Mouse (Mus musculus): ENCODE data around the gene Calm1. TPM values are rescaled to one million over a fixed set of nuclear protein-coding genes. Genes with fewer than 3 reads are reported as not detected.
"Not testable (repeated sequence)": the region's sequence is repeated elsewhere in the genome, so short reads cannot be mapped to it uniquely, and the experiment has no call there.

Calm1 gene
- polyA plus RNA-seq, 1 experiment from 2014 or later: 3,016 TPM

GRCm38 (mm10) chr12:100172481-100172880, 26.8 kb upstream of the Calm1 start:
- no peak overlapping the region for H3K9ac ChIP-seq (ENCODE audit: low read depth, low read length)
- no peak for ATAC-seq
- no peak overlapping the region for H3K4me3 ChIP-seq (ENCODE audit: low read depth, low read length)
- H3K36me3 ChIP-seq (ENCODE audit: control insufficient read depth, insufficient read depth, low read length): no peaks in the 10 kb centered on the region
- no peak overlapping the region for H3K27ac ChIP-seq (ENCODE audit: low read length)
- no peaks in the 10 kb centered on the region for H3K27me3 ChIP-seq (ENCODE audit: control insufficient read depth, insufficient read depth, low read depth, low read length)
- peaks cover 7% of the 10 kb centered on the region for H3K4me1 ChIP-seq (ENCODE audit: control insufficient read depth, insufficient read depth, low read length)
- no peaks in the 10 kb centered on the region for H3K9me3 ChIP-seq (replicated peaks; ENCODE audit: control insufficient read depth, low read length, poor library complexity, severe bottlenecking)
- no peak overlapping the region for H3K4me2 ChIP-seq (ENCODE audit: low read length)
- 80% methylated on average over 7 of the region's 7 CpGs for WGBS

GRCm38 (mm10) chr12:100176469-100177056, 22.7 kb upstream of the Calm1 start:
- Histone ChIP-seq H3K4me1 (ENCODE audit: control insufficient read depth, insufficient read depth, low read length) (no peaks in the 10 kb centered on the region), H3K4me3 (ENCODE audit: low read depth, low read length) (no peak overlapping the region), H3K36me3 (ENCODE audit: control insufficient read depth, insufficient read depth, low read length) (no peaks in the 10 kb centered on the region), H3K4me2 (ENCODE audit: low read length) (no peak overlapping the region), H3K27ac (ENCODE audit: low read length) (no peak overlapping the region), H3K9ac (ENCODE audit: low read depth, low read length) (no peak overlapping the region), H3K9me3 (replicated peaks; ENCODE audit: control insufficient read depth, low read length, poor library complexity, severe bottlenecking) (no peaks in the 10 kb centered on the region), H3K27me3 (ENCODE audit: control insufficient read depth, insufficient read depth, low read depth, low read length) (no peaks in the 10 kb centered on the region)
- ATAC-seq: peak; percentile 57
- WGBS: 44% methylated on average over 11 of the region's 11 CpGs

- Histone ChIP-seq H3K36me3 (ENCODE audit: control insufficient read depth, insufficient read depth, low read length) (no peaks in the 10 kb centered on the region), H3K4me1 (ENCODE audit: control insufficient read depth, insufficient read depth, low read length) (no peaks in the 10 kb centered on the region), H3K4me3 (ENCODE audit: low read depth, low read length) (no peak overlapping the region), H3K9me3 (replicated peaks; ENCODE audit: control insufficient read depth, low read length, poor library complexity, severe bottlenecking) (no peaks in the 10 kb centered on the region), H3K9ac (ENCODE audit: low read depth, low read length) (no peak overlapping the region), H3K27ac (ENCODE audit: low read length) (no peak overlapping the region), H3K27me3 (ENCODE audit: control insufficient read depth, insufficient read depth, low read depth, low read length) (no peaks in the 10 kb centered on the region), H3K4me2 (ENCODE audit: low read length) (no peak overlapping the region)
- ATAC-seq: no peak
- WGBS: 20% methylated on average over 6 of the region's 6 CpGs
These were observed 20.3 kb upstream of the Calm1 start for GRCm38 (mm10) chr12:100178898-100179440.

- 93% methylated on average over 13 of the region's 13 CpGs for WGBS
- Histone ChIP-seq H3K4me2 (ENCODE audit: low read length) (no peak overlapping the region), H3K9me3 (replicated peaks; ENCODE audit: control insufficient read depth, low read length, poor library complexity, severe bottlenecking) (no peaks in the 10 kb centered on the region), H3K27ac (ENCODE audit: low read length) (no peak overlapping the region), H3K4me3 (ENCODE audit: low read depth, low read length) (no peak overlapping the region), H3K4me1 (ENCODE audit: control insufficient read depth, insufficient read depth, low read length) (peaks cover 3% of the 10 kb centered on the region; the same call in 1 of the 2 replicates), H3K27me3 (ENCODE audit: control insufficient read depth, insufficient read depth, low read depth, low read length) (no peaks in the 10 kb centered on the region), H3K36me3 (ENCODE audit: control insufficient read depth, insufficient read depth, low read length) (no peaks in the 10 kb centered on the region), H3K9ac (ENCODE audit: low read depth, low read length) (no peak overlapping the region)
- no peak for ATAC-seq
These were observed 18.4 kb upstream of the Calm1 start for GRCm38 (mm10) chr12:100180802-100181201.

- Histone ChIP-seq H3K27ac (ENCODE audit: low read length) (no peak overlapping the region), H3K4me2 (ENCODE audit: low read length) (no peak overlapping the region), H3K36me3 (ENCODE audit: control insufficient read depth, insufficient read depth, low read length) (no peaks in the 10 kb centered on the region), H3K4me1 (ENCODE audit: control insufficient read depth, insufficient read depth, low read length) (peaks cover 10% of the 10 kb centered on the region; the same call in 1 of the 2 replicates), H3K4me3 (ENCODE audit: low read depth, low read length) (no peak overlapping the region), H3K9ac (ENCODE audit: low read depth, low read length) (no peak overlapping the region), H3K9me3 (replicated peaks; ENCODE audit: control insufficient read depth, low read length, poor library complexity, severe bottlenecking) (no peaks in the 10 kb centered on the region), H3K27me3 (ENCODE audit: control insufficient read depth, insufficient read depth, low read depth, low read length) (no peaks in the 10 kb centered on the region)
- no peak for ATAC-seq
- WGBS: 90% methylated on average over 2 of the region's 2 CpGs
These were observed 16.6 kb upstream of the Calm1 start for GRCm38 (mm10) chr12:100182676-100183075.

GRCm38 (mm10) chr12:100183970-100184369, 15.3 kb upstream of the Calm1 start:
- no peak for ATAC-seq

GRCm38 (mm10) chr12:100184976-100185375, 14.3 kb upstream of the Calm1 start:
- not testable (repeated sequence) for H3K36me3 ChIP-seq (ENCODE audit: control insufficient read depth, insufficient read depth, low read length); H3K4me2 ChIP-seq (ENCODE audit: low read length); ATAC-seq; H3K9me3 ChIP-seq (replicated peaks; ENCODE audit: control insufficient read depth, low read length, poor library complexity, severe bottlenecking); H3K27ac ChIP-seq (ENCODE audit: low read length); H3K9ac ChIP-seq (ENCODE audit: low read depth, low read length); H3K27me3 ChIP-seq (ENCODE audit: control insufficient read depth, insufficient read depth, low read depth, low read length); H3K4me3 ChIP-seq (ENCODE audit: low read depth, low read length)
- 81% methylated on average over 2 of the region's 2 CpGs for WGBS
- peaks cover 17% of the 10 kb centered on the region for H3K4me1 ChIP-seq (ENCODE audit: control insufficient read depth, insufficient read depth, low read length)

More at GRCm38 (mm10) chr12:100183970-100184369, 15.3 kb upstream of the Calm1 start:
- H3K27ac ChIP-seq (ENCODE audit: low read length): no peak overlapping the region
- WGBS: 76% methylated on average over 5 of the region's 5 CpGs
- H3K9me3 ChIP-seq (replicated peaks; ENCODE audit: control insufficient read depth, low read length, poor library complexity, severe bottlenecking): no peaks in the 10 kb centered on the region
- H3K27me3 ChIP-seq (ENCODE audit: control insufficient read depth, insufficient read depth, low read depth, low read length): no peaks in the 10 kb centered on the region
- H3K4me1 ChIP-seq (ENCODE audit: control insufficient read depth, insufficient read depth, low read length): peaks cover 17% of the 10 kb centered on the region
- no peak overlapping the region for H3K4me2 ChIP-seq (ENCODE audit: low read length)
- H3K4me3 ChIP-seq (ENCODE audit: low read depth, low read length): no peak overlapping the region
- H3K9ac ChIP-seq (ENCODE audit: low read depth, low read length): no peak overlapping the region
- no peaks in the 10 kb centered on the region for H3K36me3 ChIP-seq (ENCODE audit: control insufficient read depth, insufficient read depth, low read length)

GRCm38 (mm10) chr12:100185897-100186296, 13.3 kb upstream of the Calm1 start:
- peak overlapping the region; percentile 80 for H3K4me2 ChIP-seq (ENCODE audit: low read length)
- H3K27ac ChIP-seq (ENCODE audit: low read length): peak overlapping the region; percentile 100
- H3K9me3 ChIP-seq (replicated peaks; ENCODE audit: control insufficient read depth, low read length, poor library complexity, severe bottlenecking): no peaks in the 10 kb centered on the region
- H3K4me3 ChIP-seq (ENCODE audit: low read depth, low read length): peak overlapping the region; percentile 1; the same call in 1 of the 2 replicates
- H3K9ac ChIP-seq (ENCODE audit: low read depth, low read length): 0 out of 2 replicates have a peak overlapping the region, but pooled peaks have one; percentile 15
- no peak for ATAC-seq
- WGBS: 48% methylated on average over 7 of the region's 7 CpGs
- no peaks in the 10 kb centered on the region for H3K36me3 ChIP-seq (ENCODE audit: control insufficient read depth, insufficient read depth, low read length)
- H3K4me1 ChIP-seq (ENCODE audit: control insufficient read depth, insufficient read depth, low read length): peaks cover 17% of the 10 kb centered on the region
- H3K27me3 ChIP-seq (ENCODE audit: control insufficient read depth, insufficient read depth, low read depth, low read length): no peaks in the 10 kb centered on the region

- no peaks in the 10 kb centered on the region for H3K27me3 ChIP-seq (ENCODE audit: control insufficient read depth, insufficient read depth, low read depth, low read length)
- peak overlapping the region; percentile 65 for H3K4me3 ChIP-seq (ENCODE audit: low read depth, low read length)
- 2% methylated on average over 6 of the region's 6 CpGs for whole genome bisulfite sequencing
- ATAC-seq: no peak
- H3K4me1 ChIP-seq (ENCODE audit: control insufficient read depth, insufficient read depth, low read length): peaks cover 17% of the 10 kb centered on the region
- no peaks in the 10 kb centered on the region for H3K36me3 ChIP-seq (ENCODE audit: control insufficient read depth, insufficient read depth, low read length)
- H3K4me2 ChIP-seq (ENCODE audit: low read length): peak overlapping the region; percentile 80
- H3K9me3 ChIP-seq (replicated peaks; ENCODE audit: control insufficient read depth, low read length, poor library complexity, severe bottlenecking): no peaks in the 10 kb centered on the region
- peak overlapping the region; percentile 100 for H3K27ac ChIP-seq (ENCODE audit: low read length)
- peak overlapping the region; percentile 88 for H3K9ac ChIP-seq (ENCODE audit: low read depth, low read length)
These were observed 12.9 kb upstream of the Calm1 start for GRCm38 (mm10) chr12:100186376-100186775.
